Mouse (Mus musculus): ENCODE measurements at regions not wholly inside any gene's neighbourhood (a gene's known extent, or its start where the extent isn't known, plus 50 kb on each side); places are given as distances from the start of the nearest gene placed in this dataset.

- no peak overlapping the region for H3K4me3 ChIP-seq (ENCODE audit: extremely low read depth, insufficient read depth, insufficient read length)
These were observed 292.5 kb upstream of the Zfp462 start for GRCm38 (mm10) chr4:54652111-54653021.

GRCm38 (mm10) chr4:54653097-54653776, 291.6 kb upstream of the Zfp462 start:
- Histone ChIP-seq H3K27ac (ENCODE audit: insufficient read depth, low read length) (no peak overlapping the region), H3K36me3 (ENCODE audit: control insufficient read depth, insufficient read depth, low read length) (no peaks in the 10 kb centered on the region), H3K4me1 (ENCODE audit: control insufficient read depth, insufficient read depth, insufficient read length) (no peaks in the 10 kb centered on the region), H3K4me3 (ENCODE audit: extremely low read depth, insufficient read depth, insufficient read length) (no peak overlapping the region), H3K27me3 (ENCODE audit: control insufficient read depth, insufficient read depth, low read length) (no peaks in the 10 kb centered on the region)
- TF ChIP-seq CTCF (IDR thresholded peaks at IDR 0.05; ENCODE audit: extremely low read depth, insufficient read depth, insufficient read length, insufficient replicate concordance) (no peak), POLR2A (IDR thresholded peaks at IDR 0.05; ENCODE audit: low read depth, low read length) (no peak)
- 92% methylated on average over 10 of the region's 10 CpGs for WGBS
- DNase-seq (ENCODE audit: low read depth in 1 of 2, low spot score in 2 of 2): no peak

More at GRCm38 (mm10) chr4:54652111-54653021, 292.5 kb upstream of the Zfp462 start:
- no peaks in the 10 kb centered on the region for H3K27me3 ChIP-seq (ENCODE audit: control insufficient read depth, insufficient read depth, low read length)
- H3K4me1 ChIP-seq (ENCODE audit: control insufficient read depth, insufficient read depth, insufficient read length): no peaks in the 10 kb centered on the region
- TF ChIP-seq POLR2A (IDR thresholded peaks at IDR 0.05; ENCODE audit: low read depth, low read length) (no peak), CTCF (IDR thresholded peaks at IDR 0.05; ENCODE audit: extremely low read depth, insufficient read depth, insufficient read length, insufficient replicate concordance) (no peak)
- DNase-seq (ENCODE audit: low read depth in 1 of 2, low spot score in 2 of 2): no peak
- no peaks in the 10 kb centered on the region for H3K36me3 ChIP-seq (ENCODE audit: control insufficient read depth, insufficient read depth, low read length)
- H3K27ac ChIP-seq (ENCODE audit: insufficient read depth, low read length): no peak overlapping the region
- WGBS: 87% methylated on average over 11 of the region's 11 CpGs
